Mouse (Mus musculus): ENCODE measurements around the gene Fam71f1. TPM values are rescaled to one million over a fixed set of nuclear protein-coding genes. Genes with fewer than 3 reads are reported as not detected.
"Not testable (repeated sequence)": the region's sequence is repeated elsewhere in the genome, so short reads cannot be mapped to it uniquely, and the experiment has no call there.

The Fam71f1 gene
- polyA plus RNA-seq, 1 experiment from 2014 or later: not detected

DNA sequence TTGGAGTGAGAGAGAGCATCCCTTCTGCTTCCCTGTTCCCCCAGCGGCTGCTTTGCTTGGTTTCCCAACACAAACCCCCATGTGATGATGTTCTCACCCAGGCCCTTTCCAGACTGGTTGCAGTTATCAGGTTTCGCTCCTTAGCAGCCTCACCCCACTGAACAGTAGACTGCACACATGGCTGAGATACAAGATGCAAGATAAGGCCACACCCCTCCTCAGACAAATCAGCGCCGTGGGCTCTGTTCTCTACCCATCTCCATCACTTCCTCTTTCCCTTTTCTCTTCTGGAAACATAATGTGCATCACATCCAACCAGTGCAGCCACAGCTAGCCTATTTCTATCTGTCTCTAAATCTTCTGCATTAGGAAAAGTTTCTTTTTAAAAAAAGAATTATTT is 10.6 kb downstream of the Fam71f1 start:
- WGBS (ENCODE audit: insufficient replicate concordance): 39% methylated on average over 4 of the region's 4 CpGs
- Histone ChIP-seq H3K4me2 (no peak overlapping the region), H3K4me1 (replicated peaks) (no peaks in the 10 kb centered on the region)

GRCm38 (mm10) chr6:29346512-29346911 is 27.6 kb downstream of the Fam71f1 start:
- not testable (repeated sequence) for H3K9ac ChIP-seq; H3K36me3 ChIP-seq; H3K27ac ChIP-seq; H3K4me3 ChIP-seq (replicated peaks); ATAC-seq (ENCODE audit: low read depth); DNase-seq; H3K27me3 ChIP-seq; H3K9me3 ChIP-seq (replicated peaks); H3K4me2 ChIP-seq
- H3K4me1 ChIP-seq (replicated peaks): peaks cover 32% of the 10 kb centered on the region
- WGBS (ENCODE audit: insufficient replicate concordance): 82% methylated on average over 2 of the region's 2 CpGs

More for the DNA sequence above, 10.6 kb downstream of the Fam71f1 start:
- H3K27ac ChIP-seq: no peak overlapping the region
- no peak for ATAC-seq (ENCODE audit: low read depth)
- H3K4me3 ChIP-seq (replicated peaks): no peak overlapping the region
- H3K36me3 ChIP-seq: no peaks in the 10 kb centered on the region
- no peaks in the 10 kb centered on the region for H3K9me3 ChIP-seq (replicated peaks)
- peaks cover 37% of the 10 kb centered on the region for H3K27me3 ChIP-seq
- H3K9ac ChIP-seq: no peak overlapping the region
- DNase-seq: no peak

DNA sequence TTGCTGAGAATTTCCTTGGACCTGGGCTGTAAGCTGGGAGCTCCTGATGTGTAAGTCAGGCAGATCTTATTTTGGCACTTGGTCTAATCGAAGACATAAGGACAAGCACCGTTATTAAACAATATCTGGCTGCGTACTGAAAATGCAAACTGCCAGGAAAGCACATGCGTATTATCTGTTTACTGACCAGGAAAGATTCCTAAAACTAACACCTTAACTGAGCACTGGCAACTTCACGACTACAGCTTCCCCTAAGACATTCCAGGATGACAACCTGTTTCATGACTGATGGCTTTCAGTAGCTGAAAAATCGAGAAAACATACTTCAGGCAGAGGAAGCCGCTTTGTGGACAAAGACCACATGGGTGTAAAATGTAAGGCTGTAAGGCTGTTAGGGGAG is 28.2 kb downstream of the Fam71f1 start:
- no peaks in the 10 kb centered on the region for H3K9me3 ChIP-seq (replicated peaks)
- H3K27ac ChIP-seq: peak overlapping the region; percentile 72
- 37% methylated on average over 7 of the region's 7 CpGs for WGBS (ENCODE audit: insufficient replicate concordance)
- DNase-seq: no peak
- ATAC-seq (ENCODE audit: low read depth): no peak
- no peaks in the 10 kb centered on the region for H3K27me3 ChIP-seq
- peak overlapping the region; percentile 87 for H3K4me2 ChIP-seq
- no peaks in the 10 kb centered on the region for H3K36me3 ChIP-seq
- H3K9ac ChIP-seq: peak overlapping the region; percentile 89
- peaks cover 38% of the 10 kb centered on the region for H3K4me1 ChIP-seq (replicated peaks)
- H3K4me3 ChIP-seq (replicated peaks): peak overlapping the region; percentile 89

DNA sequence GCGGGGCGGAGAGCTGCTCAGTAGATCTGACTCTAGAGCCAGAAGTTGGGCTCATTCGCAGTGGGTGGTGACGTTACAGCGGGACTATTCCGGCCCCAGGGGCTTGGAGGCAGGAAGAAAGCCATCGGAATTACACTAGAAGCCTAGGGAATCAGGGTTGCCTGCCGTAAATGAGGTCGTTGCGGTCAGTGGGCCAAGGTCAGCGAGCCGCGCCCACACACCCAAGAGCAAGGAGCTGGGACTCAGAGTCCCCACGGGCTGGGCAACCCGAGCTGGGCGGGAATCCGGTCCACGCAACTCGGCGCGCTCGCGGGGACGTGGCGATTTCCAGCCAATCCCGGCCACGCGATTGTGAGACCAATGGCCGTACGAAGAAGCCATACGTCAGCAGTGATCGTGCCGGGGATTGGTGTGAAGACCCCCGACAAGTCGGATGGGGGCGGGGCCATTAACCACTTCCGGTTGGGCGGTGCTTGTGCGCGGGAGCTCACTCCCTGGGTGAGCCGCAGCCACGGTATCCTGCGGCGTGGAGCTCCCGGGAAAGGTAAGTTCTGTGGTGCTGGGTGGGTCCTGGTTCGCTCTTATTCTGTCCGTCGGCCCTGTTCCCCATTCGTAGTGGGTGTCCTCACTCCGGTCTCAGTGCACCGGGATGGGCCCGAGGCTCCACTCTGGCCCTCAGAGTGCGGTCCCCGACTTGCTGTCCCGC is 28.9 kb downstream of the Fam71f1 start, which contains the start of gene Calu:
Gene Calu, plus strand, starts transcription at position 405 of the 706 bp plus-strand sequence.
- Histone ChIP-seq H3K27me3 (no peaks in the 10 kb centered on the region), H3K4me3 (replicated peaks) (peak within 1 kb of the TSS; percentile 89)

DNA sequence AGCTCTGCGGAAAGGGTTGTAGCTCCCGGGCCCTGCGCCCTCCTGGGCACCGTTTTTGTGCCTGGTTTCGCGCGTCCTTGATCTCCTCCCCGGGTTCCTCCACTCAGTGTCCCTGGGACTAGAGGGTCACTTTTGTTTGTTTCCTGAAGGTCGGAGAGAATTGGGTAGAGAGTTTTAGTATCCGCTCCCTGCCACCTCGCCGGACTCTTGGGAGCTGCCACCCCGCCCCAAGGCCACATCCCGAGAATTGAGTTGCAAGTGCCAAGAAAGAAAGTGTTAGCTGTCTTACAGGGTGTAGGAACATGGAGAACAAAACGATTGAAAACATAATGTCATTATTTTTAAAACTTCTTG is 29.4 kb downstream of the Fam71f1 start:
- Histone ChIP-seq H3K27ac (peak overlapping the region; percentile 76), H3K27me3 (no peaks in the 10 kb centered on the region), H3K9ac (peak overlapping the region; percentile 89), H3K9me3 (replicated peaks) (no peaks in the 10 kb centered on the region), H3K36me3 (no peaks in the 10 kb centered on the region), H3K4me1 (replicated peaks) (peaks cover 50% of the 10 kb centered on the region), H3K4me3 (replicated peaks) (peak overlapping the region; percentile 89), H3K4me2 (peak overlapping the region; percentile 87)
- DNase-seq: no peak
- peak; percentile 1; the same call in 1 of the 2 replicates for ATAC-seq (ENCODE audit: low read depth)
- WGBS (ENCODE audit: insufficient replicate concordance): under 1% methylated on average over 15 of the region's 15 CpGs

More for the DNA sequence above, 28.9 kb downstream of the Fam71f1 start, which contains the start of gene Calu:
- ATAC-seq (ENCODE audit: low read depth): peak; percentile 97
- WGBS (ENCODE audit: insufficient replicate concordance): under 1% methylated on average over 55 of the region's 55 CpGs
- Histone ChIP-seq H3K27ac (peak within 1 kb of the TSS; percentile 76), H3K36me3 (no peaks in the 10 kb centered on the region), H3K9ac (peak within 1 kb of the TSS; percentile 89), H3K9me3 (replicated peaks) (no peaks in the 10 kb centered on the region), H3K4me2 (peak within 1 kb of the TSS; percentile 87), H3K4me1 (replicated peaks) (peaks cover 44% of the 10 kb centered on the region)
- peak; percentile 99 for DNase-seq

- H3K36me3 ChIP-seq: peaks cover 2% of the 10 kb centered on the region; the same call in 1 of the 2 replicates
- DNase-seq (no peak), ATAC-seq (ENCODE audit: low read depth) (no peak)
- H3K4me3 ChIP-seq (replicated peaks): no peak overlapping the region
- no peaks in the 10 kb centered on the region for H3K27me3 ChIP-seq
- no peak overlapping the region for H3K4me2 ChIP-seq
- peaks cover 58% of the 10 kb centered on the region for H3K4me1 ChIP-seq (replicated peaks)
- no peaks in the 10 kb centered on the region for H3K9me3 ChIP-seq (replicated peaks)
- H3K27ac ChIP-seq: no peak overlapping the region
- H3K9ac ChIP-seq: no peak overlapping the region
Observed at GRCm38 (mm10) chr6:29351613-29352012, 32.7 kb downstream of the Fam71f1 start.

DNA sequence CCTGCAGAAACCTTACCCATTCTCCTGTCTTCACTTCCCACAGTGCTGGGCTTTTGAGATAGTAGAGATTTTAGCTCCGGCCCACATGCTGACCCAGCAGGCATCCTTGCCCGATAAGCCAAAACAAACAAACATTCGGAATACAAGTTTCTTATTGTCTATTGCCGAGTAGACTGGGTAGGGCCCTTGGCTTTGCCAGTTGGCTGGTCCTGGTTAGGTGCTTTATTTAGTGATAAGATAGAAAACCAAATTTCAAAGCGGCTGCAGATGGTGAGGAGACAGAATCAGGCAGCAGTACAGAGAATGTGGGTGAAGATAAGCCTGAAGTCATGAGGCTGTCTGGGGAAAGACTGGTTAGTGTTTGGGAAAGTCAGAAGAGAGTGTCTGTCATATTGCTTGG is 33.9 kb downstream of the Fam71f1 start:
- no peak overlapping the region for H3K27ac ChIP-seq
- no peaks in the 10 kb centered on the region for H3K27me3 ChIP-seq
- H3K9me3 ChIP-seq (replicated peaks): no peaks in the 10 kb centered on the region
- peaks cover 59% of the 10 kb centered on the region for H3K4me1 ChIP-seq (replicated peaks)
- peak overlapping the region; percentile 17 for H3K4me2 ChIP-seq
- peak; percentile 38 for DNase-seq
- WGBS (ENCODE audit: insufficient replicate concordance): 7% methylated on average over 5 of the region's 5 CpGs
- no peak overlapping the region for H3K9ac ChIP-seq
- peaks cover 12% of the 10 kb centered on the region for H3K36me3 ChIP-seq
- peak; percentile 61 for ATAC-seq (ENCODE audit: low read depth)
- H3K4me3 ChIP-seq (replicated peaks): no peak overlapping the region

GRCm38 (mm10) chr6:29359386-29359785 is 40.4 kb downstream of the Fam71f1 start:
- no peak for ATAC-seq (ENCODE audit: low read depth)
- Histone ChIP-seq H3K4me2 (no peak overlapping the region), H3K4me3 (replicated peaks) (no peak overlapping the region), H3K9me3 (replicated peaks) (no peaks in the 10 kb centered on the region), H3K36me3 (peaks cover 39% of the 10 kb centered on the region), H3K27me3 (no peaks in the 10 kb centered on the region), H3K4me1 (replicated peaks) (peaks cover 14% of the 10 kb centered on the region), H3K9ac (no peak overlapping the region), H3K27ac (no peak overlapping the region)
- WGBS (ENCODE audit: insufficient replicate concordance): 84% methylated on average over 3 of the region's 3 CpGs
- DNase-seq: no peak

- WGBS (ENCODE audit: insufficient replicate concordance): 78% methylated on average over 6 of the region's 6 CpGs
- peaks cover 41% of the 10 kb centered on the region for H3K36me3 ChIP-seq
- no peak for ATAC-seq (ENCODE audit: low read depth)
Observed at GRCm38 (mm10) chr6:29360211-29360610, 41.3 kb downstream of the Fam71f1 start.

GRCm38 (mm10) chr6:29362246-29363128 is 43.5 kb downstream of the Fam71f1 start:
- Histone ChIP-seq H3K9me3 (replicated peaks) (no peaks in the 10 kb centered on the region), H3K4me1 (replicated peaks) (peaks cover 3% of the 10 kb centered on the region), H3K4me2 (no peak overlapping the region), H3K27me3 (no peaks in the 10 kb centered on the region), H3K27ac (no peak overlapping the region), H3K9ac (no peak overlapping the region), H3K4me3 (replicated peaks) (no peak overlapping the region), H3K36me3 (peaks cover 54% of the 10 kb centered on the region)
- ATAC-seq (ENCODE audit: low read depth): no peak
- DNase-seq: no peak
- 81% methylated on average over 7 of the region's 7 CpGs for WGBS (ENCODE audit: insufficient replicate concordance)

More at GRCm38 (mm10) chr6:29360211-29360610, 41.3 kb downstream of the Fam71f1 start:
- no peak overlapping the region for H3K4me3 ChIP-seq (replicated peaks)
- no peaks in the 10 kb centered on the region for H3K27me3 ChIP-seq
- H3K4me1 ChIP-seq (replicated peaks): peaks cover 14% of the 10 kb centered on the region
- no peak overlapping the region for H3K4me2 ChIP-seq
- no peak overlapping the region for H3K9ac ChIP-seq
- no peaks in the 10 kb centered on the region for H3K9me3 ChIP-seq (replicated peaks)
- H3K27ac ChIP-seq: no peak overlapping the region
- DNase-seq: no peak

- H3K9ac ChIP-seq: no peak overlapping the region
- H3K36me3 ChIP-seq: peaks cover 53% of the 10 kb centered on the region
- DNase-seq (no peak), ATAC-seq (ENCODE audit: low read depth) (no peak)
- H3K4me2 ChIP-seq: no peak overlapping the region
- H3K27me3 ChIP-seq: no peaks in the 10 kb centered on the region
- 79% methylated on average over 3 of the region's 3 CpGs for WGBS (ENCODE audit: insufficient replicate concordance)
- H3K4me1 ChIP-seq (replicated peaks): no peaks in the 10 kb centered on the region
- H3K27ac ChIP-seq: no peak overlapping the region
- no peaks in the 10 kb centered on the region for H3K9me3 ChIP-seq (replicated peaks)
- no peak overlapping the region for H3K4me3 ChIP-seq (replicated peaks)
Observed at GRCm38 (mm10) chr6:29363129-29363515, 44.2 kb downstream of the Fam71f1 start.

All from liver, embryonic 13.5 days (tissue).